Mouse (Mus musculus) embryo, embryonic 10 days (tissue): ENCODE results near the gene Gm7792.
"Not testable (repeated sequence)": the region's sequence is repeated elsewhere in the genome, so short reads cannot be mapped to it uniquely, and the experiment has no call there.

Source experiments
- DNase-seq: peaks from one replicate; pipeline ENCODE4 v3.0.0-alpha.2; 2015; ENCODE audit warnings: low spot score

The Gm7792 gene

DNA sequence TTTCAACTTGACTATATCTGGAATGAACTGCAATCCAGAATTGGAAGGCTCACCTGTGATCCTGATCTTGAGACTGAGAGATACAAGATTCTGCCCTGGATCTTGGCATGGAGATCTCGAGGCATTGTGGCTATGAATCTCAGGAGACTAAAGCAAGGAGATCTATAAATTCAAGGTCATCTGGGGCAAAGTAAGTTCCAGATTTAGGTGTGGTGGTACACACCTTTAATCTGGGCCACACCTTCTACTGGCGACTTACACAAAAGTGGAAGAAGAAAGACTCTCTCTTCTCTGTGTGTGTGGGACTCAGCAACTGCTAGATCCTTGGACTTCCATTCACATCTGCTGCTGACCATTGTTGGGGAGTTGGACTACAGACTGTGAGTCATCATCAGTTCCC, at the start of gene Gm7792:
Gene Gm7792, plus strand, starts transcription at position 301 of the 400 bp plus-strand sequence.
- not testable (repeated sequence) for DNase-seq
